Mouse (Mus musculus) forebrain, embryonic 10.5 days (tissue): Measurements from ENCODE around the gene Ergic3. TPM values are rescaled to one million over a fixed set of nuclear protein-coding genes. Genes with fewer than 3 reads are reported as not detected.

Source experiments
- polyA plus RNA-seq: library from polyadenylated mRNA; unstranded; fragments of >200 nt; fragmentation: Nextera tagmentation; extraction: Ambion mirVana; gene quantifications from 2 replicates; pipeline ENCODE4 v1.2.1, GENCODE M21; 2016

Gene Ergic3
- polyA plus RNA-seq, 1 experiment from 2014 or later: 199 TPM

Other genes starting within 250 kb of the Ergic3 start
- gene Mmp24, start 232.7 kb upstream of the Ergic3 start, polyA plus RNA-seq: 0.17 and 0.35 TPM in 2 replicates
- 5.9 and 6.8 TPM in 2 replicates for gene BC029722, start 188.6 kb upstream of the Ergic3 start, polyA plus RNA-seq
- 241 and 249 TPM in 2 replicates for gene Eif6, start 181.1 kb upstream of the Ergic3 start, polyA plus RNA-seq
- gene Fam83c, start 173.2 kb upstream of the Ergic3 start, polyA plus RNA-seq: 0.26 and 0.29 TPM in 2 replicates
- gene Uqcc1, start 77.7 kb upstream of the Ergic3 start, polyA plus RNA-seq: 78.4 and 82.2 TPM in 2 replicates
- not detected in 2 replicates for gene Gm15557, start 67.3 kb upstream of the Ergic3 start, polyA plus RNA-seq
- 0.27 and 0.88 TPM in 2 replicates for gene Gdf5, start 62.7 kb upstream of the Ergic3 start, polyA plus RNA-seq
- 28.8 and 28.9 TPM in 2 replicates for gene Cep250, start 51.6 kb upstream of the Ergic3 start, polyA plus RNA-seq
- gene 6430550D23Rik, start 68 bp upstream of the Ergic3 start, polyA plus RNA-seq: 1.4 and 2.1 TPM in 2 replicates
- gene Fer1l4, start 44.9 kb downstream of the Ergic3 start, polyA plus RNA-seq: not detected in 2 replicates
- gene Spag4, start 57.1 kb downstream of the Ergic3 start, polyA plus RNA-seq: 4.1 TPM in 2 replicates
- gene Cpne1, start 103.9 kb downstream of the Ergic3 start, polyA plus RNA-seq: 63.3 and 73.3 TPM in 2 replicates
- 47.5 and 50.4 TPM in 2 replicates for gene Rbm12, start 103.9 kb downstream of the Ergic3 start, polyA plus RNA-seq
- gene Gm28036, start 119.0 kb downstream of the Ergic3 start, polyA plus RNA-seq: 20.7 TPM in 2 replicates
- 379 and 398 TPM in 2 replicates for gene Romo1, start 136.0 kb downstream of the Ergic3 start, polyA plus RNA-seq
- gene Nfs1, start 136.1 kb downstream of the Ergic3 start, polyA plus RNA-seq: 41.7 and 45.2 TPM in 2 replicates
- gene Rbm39, start 172.2 kb downstream of the Ergic3 start, polyA plus RNA-seq: 542 and 576 TPM in 2 replicates
- 71.6 and 77.4 TPM in 2 replicates for gene Phf20, start 188.4 kb downstream of the Ergic3 start, polyA plus RNA-seq